Mouse (Mus musculus): ENCODE data around the gene Fancc.
"Not testable (repeated sequence)": the region's sequence is repeated elsewhere in the genome, so short reads cannot be mapped to it uniquely, and the experiment has no call there.

Fancc gene

GRCm38 (mm10) chr13:63514931-63515360 lies 17.9 kb upstream of the Fancc start:
- peak in 1 of 2 experiments; percentile 26 for DNase-seq

- DNase-seq: no peak
Measured at GRCm38 (mm10) chr13:63513374-63514098, 16.5 kb upstream of the Fancc start.

GRCm38 (mm10) chr13:63512411-63512810 lies 15.3 kb upstream of the Fancc start:
- no peak for DNase-seq

- no peak for DNase-seq
Measured at GRCm38 (mm10) chr13:63507821-63508220, 10.7 kb upstream of the Fancc start.

- DNase-seq: no peak
Measured at GRCm38 (mm10) chr13:63507001-63507556, 10.0 kb upstream of the Fancc start.

- no peak for DNase-seq
Measured at GRCm38 (mm10) chr13:63506364-63506763, 9.3 kb upstream of the Fancc start.

GRCm38 (mm10) chr13:63502391-63502790 lies 5.3 kb upstream of the Fancc start:
- no peak for DNase-seq

GRCm38 (mm10) chr13:63499489-63499888 lies 2.4 kb upstream of the Fancc start:
- DNase-seq: no peak

GRCm38 (mm10) chr13:63487707-63488042 lies 9.4 kb downstream of the Fancc start:
- no peak for DNase-seq

- DNase-seq: no peak
Measured at GRCm38 (mm10) chr13:63486791-63487706, 10.0 kb downstream of the Fancc start.

- peak in 1 of 2 experiments; percentile 24 for DNase-seq
Measured at GRCm38 (mm10) chr13:63475356-63475755, 21.7 kb downstream of the Fancc start.

GRCm38 (mm10) chr13:63452898-63453297 lies 44.2 kb downstream of the Fancc start:
- no peak for DNase-seq

- DNase-seq: no peak
Measured at GRCm38 (mm10) chr13:63451140-63451539, 45.9 kb downstream of the Fancc start.

- no peak for DNase-seq
Measured at GRCm38 (mm10) chr13:63445419-63445818, 51.7 kb downstream of the Fancc start.

- peak; percentile 30 to 32 for DNase-seq
Measured at GRCm38 (mm10) chr13:63432759-63433158, 64.3 kb downstream of the Fancc start.

- DNase-seq: no peak
Measured at GRCm38 (mm10) chr13:63431857-63432191, 65.3 kb downstream of the Fancc start.

- peak; percentile 99 for DNase-seq
Measured at GRCm38 (mm10) chr13:63431030-63431856, 65.8 kb downstream of the Fancc start.

GRCm38 (mm10) chr13:63430681-63431029 lies 66.4 kb downstream of the Fancc start:
- no peak for DNase-seq

GRCm38 (mm10) chr13:63430206-63430605 lies 66.9 kb downstream of the Fancc start:
- no peak for DNase-seq

- DNase-seq: not testable (repeated sequence)
Measured at GRCm38 (mm10) chr13:63428211-63428610, 68.9 kb downstream of the Fancc start.

GRCm38 (mm10) chr13:63423060-63423459 lies 74.0 kb downstream of the Fancc start:
- no peak for DNase-seq

GRCm38 (mm10) chr13:63421225-63421624 lies 75.9 kb downstream of the Fancc start:
- no peak for DNase-seq

GRCm38 (mm10) chr13:63418148-63418547 lies 78.9 kb downstream of the Fancc start:
- DNase-seq: no peak

Measured in kidney, postnatal 4 days (tissue).